Mouse (Mus musculus): ENCODE data around the gene Znrd1as. TPM values are rescaled to one million over a fixed set of nuclear protein-coding genes. Genes with fewer than 3 reads are reported as not detected.

The Znrd1as gene
- 1 to 10 TPM; 2.7 to 8.0 (median 8.0) TPM for polyA plus RNA-seq (2017; shearing (Covaris generic))

DNA sequence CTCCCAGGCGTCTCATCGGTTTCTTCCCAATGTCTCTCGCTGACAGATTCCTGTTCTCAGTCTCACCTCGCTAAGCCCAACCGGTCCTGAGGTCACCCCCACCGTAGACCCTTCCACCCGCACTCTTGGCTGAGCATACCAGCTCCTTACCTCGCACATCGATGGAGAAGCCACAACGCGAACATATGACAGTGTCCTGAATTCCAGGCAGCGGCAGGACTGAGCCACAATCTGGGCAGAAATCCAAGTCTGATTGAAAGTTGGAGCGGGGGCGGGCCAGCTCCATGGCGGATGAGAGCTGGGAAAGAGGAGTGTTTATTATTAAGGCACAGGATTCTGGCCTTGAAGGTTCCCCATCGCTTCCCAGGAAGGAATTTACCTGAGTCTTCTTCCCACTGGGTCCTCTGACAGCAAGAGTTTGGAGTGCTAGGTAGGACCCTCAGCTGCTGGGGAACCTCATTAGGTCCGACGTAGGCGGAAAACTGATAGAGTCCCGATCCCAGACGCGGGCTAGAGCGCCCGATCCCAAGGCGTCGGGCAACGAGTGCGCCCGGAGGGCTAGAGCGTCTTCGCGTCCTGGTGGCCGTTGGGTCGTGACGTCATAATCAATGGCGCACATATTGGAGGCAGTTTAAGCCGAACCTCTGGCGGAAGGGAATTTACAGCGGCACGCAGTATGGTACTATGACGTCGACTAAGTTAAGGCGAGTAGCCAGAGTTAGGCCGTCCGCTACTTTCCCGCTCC, at the start of gene Znrd1as, which contains the start of gene Znrd1:
Gene Znrd1as (plus strand): TSS at position 594 of the 745 bp plus-strand sequence.
Gene Znrd1 (minus strand): TSS at position 561 of the 745 bp plus-strand sequence.
- ATAC-seq: peak; percentile 98

- ATAC-seq: no peak
Measured at GRCm38 (mm10) chr17:36909802-36910201, 48.6 kb upstream of the Znrd1as start.

DNA sequence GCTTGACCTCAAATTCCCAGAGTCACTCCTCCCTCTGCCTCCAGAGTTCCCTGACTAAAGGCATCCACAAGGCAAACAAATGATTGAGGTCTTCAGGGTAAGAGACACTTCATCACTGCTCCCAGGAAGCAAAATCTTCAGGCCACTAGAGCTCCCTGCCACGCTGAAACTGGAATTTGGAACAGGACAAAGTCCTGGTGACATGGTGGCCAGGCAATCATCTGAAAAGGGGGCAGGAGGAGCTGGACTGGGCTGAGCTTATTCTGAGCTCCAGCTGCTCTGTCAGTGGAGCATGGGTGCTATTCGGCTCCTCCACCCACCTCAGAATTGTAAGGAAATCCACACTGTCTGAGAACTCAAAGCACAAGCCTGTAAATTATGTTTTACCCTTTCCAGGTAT, 46.4 kb upstream of the Znrd1as start:
- ATAC-seq: no peak

DNA sequence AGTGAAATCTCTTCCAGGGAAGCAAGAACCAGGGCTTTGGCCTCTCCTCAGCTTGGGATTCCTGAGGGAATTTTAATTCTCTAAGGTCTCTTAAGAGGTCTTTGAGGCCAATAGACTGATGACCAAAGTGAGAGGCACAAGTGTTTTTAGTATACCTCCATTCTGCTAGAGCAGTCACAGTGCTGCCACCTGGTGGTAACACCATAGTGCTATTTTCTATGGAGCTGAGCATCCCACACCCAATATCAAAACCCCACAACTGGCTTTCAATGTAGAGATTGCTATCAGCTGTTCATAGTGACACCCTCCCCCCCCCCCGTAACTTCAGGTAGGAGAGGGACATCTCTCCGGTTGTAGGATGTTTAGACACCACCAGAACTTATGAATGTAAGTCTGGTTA, 44.3 kb upstream of the Znrd1as start:
- ATAC-seq: peak; percentile 52

DNA sequence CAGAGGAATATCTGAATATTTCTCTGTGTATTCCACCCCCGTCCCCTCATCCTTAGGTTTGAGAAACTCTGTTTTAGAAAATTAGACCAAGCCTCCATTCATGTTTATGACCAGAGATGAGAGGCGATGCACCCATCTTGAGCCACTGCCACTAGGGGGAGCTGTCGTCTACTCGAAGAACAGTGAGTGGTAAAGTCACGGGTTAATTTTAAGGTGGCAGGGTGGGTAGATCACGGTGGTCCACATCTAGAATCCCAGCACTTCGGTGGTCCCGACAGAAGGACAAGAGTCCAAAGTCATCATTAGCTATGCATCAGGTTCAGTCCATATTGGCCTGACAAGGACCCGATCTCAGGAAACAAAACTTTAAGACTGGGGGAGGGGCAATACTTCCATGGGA, 43.3 kb upstream of the Znrd1as start:
- ATAC-seq: no peak

DNA sequence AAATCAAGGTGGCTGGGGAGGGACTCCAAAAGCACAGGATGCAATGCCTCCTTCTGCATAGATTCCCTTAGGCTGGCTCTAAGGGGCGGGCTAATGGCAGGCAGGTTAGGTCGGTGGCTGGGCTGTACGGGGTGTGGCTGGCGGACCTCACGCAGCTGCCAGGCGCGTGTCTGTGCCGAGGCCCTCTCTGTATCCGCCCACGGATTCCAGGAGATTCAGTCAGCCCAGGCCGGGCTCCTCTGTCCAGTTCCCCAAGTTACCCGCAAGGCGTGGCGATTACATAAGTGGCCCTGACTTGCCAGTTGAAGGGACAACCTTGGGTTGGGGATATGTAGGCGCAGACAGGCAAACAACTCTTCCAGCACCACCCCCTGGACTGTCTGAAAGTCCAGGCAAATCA, 38.2 kb upstream of the Znrd1as start:
- no peak for ATAC-seq

DNA sequence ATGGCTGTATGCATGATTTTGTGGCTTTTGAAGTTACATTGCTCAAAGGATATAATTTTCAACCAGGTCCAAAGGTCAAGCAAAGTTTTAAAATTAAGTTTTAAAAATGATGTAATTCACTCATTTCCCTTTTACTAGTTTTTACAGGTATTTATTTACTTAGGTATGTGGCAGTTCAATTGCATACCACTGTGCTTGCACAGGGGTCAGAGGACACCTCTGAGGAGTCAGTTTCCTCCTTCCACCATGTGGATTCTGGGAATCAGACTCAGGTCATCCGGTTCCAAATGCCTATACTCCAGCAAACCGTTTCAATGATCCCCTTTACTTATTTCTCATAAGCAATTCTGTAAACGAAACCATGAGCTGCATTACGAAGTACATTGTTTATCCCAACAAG, 35.7 kb upstream of the Znrd1as start:
- ATAC-seq: no peak

GRCm38 (mm10) chr17:36923491-36923890, 34.9 kb upstream of the Znrd1as start:
- ATAC-seq: no peak

DNA sequence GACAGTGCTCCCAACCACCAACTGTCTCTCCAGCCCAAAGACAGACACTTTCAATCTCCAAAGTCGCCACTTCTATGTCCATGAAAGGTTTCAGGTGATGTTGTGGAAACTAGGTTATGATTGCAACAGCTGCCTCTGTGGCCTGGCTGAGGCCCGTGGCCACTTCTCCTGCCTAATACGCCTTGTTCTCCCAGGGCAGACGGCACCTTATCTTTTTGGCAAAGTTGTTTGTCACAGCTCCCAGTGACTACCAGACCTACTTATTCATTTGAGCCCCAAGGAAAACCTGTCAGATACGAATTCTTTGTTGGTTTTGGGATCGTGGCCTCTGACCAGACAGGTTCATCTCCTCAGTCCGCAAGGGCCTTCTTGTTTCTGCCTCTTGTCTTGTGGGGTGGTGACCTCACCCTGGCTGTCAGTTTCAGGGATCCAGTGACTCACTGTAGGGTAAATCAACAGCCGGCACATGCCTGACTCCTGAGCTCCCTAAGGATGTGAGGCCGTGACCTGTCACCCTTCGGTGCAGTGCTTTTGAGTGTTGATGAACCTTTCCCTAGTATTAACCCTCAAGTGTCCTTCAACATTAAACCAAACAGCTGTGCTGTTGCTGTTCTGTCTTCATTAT, 30.8 kb upstream of the Znrd1as start:
- ATAC-seq: no peak

- no peak for ATAC-seq
Measured at GRCm38 (mm10) chr17:36929236-36929932, 29.0 kb upstream of the Znrd1as start.

GRCm38 (mm10) chr17:36930233-36930632, 28.2 kb upstream of the Znrd1as start:
- no peak for ATAC-seq

GRCm38 (mm10) chr17:36931130-36931529, 27.3 kb upstream of the Znrd1as start:
- ATAC-seq: no peak

DNA sequence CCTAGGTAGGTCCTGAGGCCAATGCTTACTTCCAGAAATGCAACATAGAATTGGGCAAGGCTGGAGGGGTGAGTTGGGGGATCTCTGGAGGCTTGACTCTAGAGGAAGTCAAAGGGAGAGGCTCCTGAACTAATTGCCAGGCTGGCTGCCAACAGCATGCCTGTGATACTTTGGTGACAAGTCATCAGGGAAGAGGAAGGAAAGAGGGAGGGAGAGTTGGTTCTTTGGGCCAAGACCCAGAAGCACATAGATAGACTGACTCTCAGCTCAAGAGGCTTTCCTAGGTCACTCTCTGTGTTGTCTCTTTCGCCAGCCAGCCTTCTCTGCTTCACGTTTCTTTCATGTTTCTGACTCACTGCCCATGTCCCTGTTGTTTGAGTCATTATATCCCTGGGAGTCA, 26.6 kb upstream of the Znrd1as start:
- ATAC-seq: no peak

DNA sequence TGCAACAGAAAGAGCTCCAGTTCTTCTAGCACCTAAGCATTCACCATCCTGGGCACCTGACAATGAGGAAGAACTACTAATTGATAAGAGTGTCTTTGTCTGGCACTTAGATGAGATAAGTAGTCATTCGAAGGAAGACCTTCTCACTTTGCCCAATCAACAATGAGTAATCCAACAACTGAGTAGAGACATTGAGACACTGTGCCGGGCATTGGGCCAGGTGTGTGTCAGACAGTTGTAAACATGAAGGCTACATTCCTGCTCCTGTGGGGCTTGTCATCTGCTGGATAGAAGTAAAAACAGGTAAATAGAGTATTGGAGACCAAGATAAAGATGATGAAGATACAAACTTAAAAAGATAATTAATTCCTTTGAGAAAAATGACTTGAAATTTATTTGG, 20.3 kb upstream of the Znrd1as start:
- no peak for ATAC-seq

- ATAC-seq: peak; percentile 73
Measured at GRCm38 (mm10) chr17:36942391-36942790, 16.0 kb upstream of the Znrd1as start.

- ATAC-seq: peak; percentile 20
Measured at GRCm38 (mm10) chr17:36942791-36943471, 15.5 kb upstream of the Znrd1as start, which contains the start of gene Rnf39. TSS of gene Rnf39 (plus strand) at chr17:36942918.

DNA sequence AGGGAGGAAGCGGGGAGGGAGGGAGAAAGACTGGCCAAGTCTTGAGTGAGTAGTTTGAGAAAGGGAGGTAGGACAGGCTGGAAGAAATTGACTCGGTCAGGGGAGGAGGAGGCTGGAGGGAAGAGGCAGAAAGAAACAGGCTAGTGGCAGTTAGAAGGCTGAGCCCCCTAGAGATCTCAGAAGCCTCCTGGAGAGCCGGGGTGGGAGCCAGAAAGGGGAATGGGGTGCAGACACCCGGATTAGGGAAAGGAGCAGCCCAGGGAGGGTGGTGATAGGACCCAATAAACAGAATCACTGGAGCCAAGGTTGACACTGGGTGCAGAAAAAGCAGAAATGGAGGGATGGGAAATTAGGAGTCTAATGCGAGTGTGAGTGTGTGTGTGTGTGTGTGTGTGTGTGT, 14.7 kb upstream of the Znrd1as start:
- ATAC-seq: no peak

DNA sequence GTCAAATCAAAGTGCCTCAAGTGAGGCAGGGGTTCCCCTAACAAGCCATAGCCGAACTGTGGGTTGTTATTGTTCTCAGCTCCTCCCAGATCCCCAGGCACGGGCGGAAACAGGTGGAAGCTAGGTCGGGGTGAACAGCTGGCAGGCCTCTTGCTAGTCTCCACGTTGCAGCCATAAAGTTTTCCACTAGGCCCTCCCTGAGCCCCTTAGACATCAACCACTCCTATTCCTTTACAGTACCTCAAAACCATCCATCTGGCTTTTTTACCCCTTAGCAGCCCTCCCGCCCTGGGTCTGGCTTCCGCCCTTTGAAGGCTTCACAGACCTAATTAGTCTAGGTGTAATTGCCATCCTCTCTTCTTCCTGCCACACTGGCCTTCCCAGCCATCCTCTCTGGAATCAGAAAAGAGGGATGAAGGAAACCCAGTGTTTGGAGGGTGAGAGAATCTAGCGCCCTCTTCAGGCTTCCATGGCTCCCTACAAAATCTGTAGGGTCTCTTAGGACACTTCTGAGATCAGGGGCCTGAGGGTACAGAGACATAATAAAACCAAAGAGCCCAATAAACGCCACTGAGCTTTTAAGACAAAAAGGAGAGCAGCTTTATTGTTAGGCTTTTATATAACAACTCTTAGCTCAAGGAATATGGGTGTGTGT, 14.1 kb upstream of the Znrd1as start:
- ATAC-seq: no peak

DNA sequence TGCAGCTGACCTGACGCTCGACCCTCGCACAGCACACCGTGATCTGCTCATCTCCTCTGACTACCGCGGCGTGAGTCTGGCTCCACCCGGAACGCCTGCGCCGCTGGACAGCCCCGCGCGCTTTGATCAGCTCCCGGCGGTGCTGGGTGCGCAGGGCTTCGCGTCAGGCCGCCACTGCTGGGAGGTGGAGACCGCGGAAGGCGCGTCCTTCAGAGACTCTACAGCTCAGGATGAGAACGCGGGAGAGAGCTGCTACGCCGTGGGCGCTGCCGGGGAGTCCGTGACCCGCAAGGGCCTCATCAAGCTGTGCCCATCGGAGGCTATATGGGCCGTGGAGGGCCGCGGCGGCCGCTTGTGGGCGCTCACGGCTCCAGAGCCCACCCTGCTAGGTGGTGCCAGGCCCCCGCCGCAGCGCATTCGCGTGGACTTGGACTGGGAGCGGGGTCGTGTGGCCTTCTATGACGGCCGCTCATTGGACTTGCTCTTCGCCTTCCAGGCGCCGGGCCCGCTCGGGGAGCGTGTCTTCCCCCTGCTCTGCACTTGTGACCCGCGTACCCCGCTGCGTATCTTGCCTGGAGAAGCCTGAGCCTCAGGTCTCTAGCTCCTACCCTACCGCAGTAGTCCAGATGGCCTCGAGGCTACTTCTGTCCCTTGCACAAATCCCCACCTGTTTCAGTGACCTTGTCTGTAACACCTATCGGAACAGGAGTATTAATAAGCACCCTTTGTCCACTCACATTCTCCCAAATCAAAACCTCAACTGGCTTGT, 11.2 kb upstream of the Znrd1as start:
- ATAC-seq: no peak

- no peak for ATAC-seq
Measured at GRCm38 (mm10) chr17:36948286-36948685, 10.1 kb upstream of the Znrd1as start.

DNA sequence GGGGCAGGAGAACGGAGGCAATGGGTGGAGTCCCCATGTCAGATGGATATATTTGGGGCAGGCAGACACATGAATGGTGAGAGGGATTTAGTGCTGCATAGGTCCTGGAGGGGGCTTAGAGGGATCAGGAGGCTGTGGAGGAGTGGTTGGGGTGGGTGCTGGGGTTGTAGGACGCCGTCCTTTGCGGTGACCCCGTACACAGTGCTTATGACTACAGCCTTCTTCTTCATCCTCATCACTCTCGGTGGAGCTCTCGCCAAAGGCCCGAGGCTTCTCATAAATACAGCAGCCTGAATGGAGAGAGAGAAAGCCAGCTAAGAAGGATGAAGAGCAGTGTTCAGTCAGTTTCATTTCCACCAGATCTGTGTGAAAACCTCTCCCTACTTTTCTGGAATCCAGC, 9.1 kb upstream of the Znrd1as start:
- no peak for ATAC-seq

Measured in inflammation-experienced regulatory T-cells, adult 6 months (primary cell).